Mouse (Mus musculus) cerebellum, adult 2 months (tissue): ENCODE data around the gene Plin5.

Experiments
- CTCF ChIP-seq: fragments of 200-500 bp; IDR thresholded peaks from 2 replicates; pipeline ENCODE4 v1.5.1; 2011; ENCODE audit warnings: low read depth, mild to moderate bottlenecking, control low read depth, low read length, moderate library complexity, borderline replicate concordance; ENCODE audit not compliant: insufficient read depth
- POLR2A ChIP-seq: fragments of 200-500 bp; IDR thresholded peaks from 2 replicates; pipeline ENCODE4 v1.6.1; 2011; ENCODE audit warnings: low read length, control low read depth, borderline replicate concordance; ENCODE audit not compliant: insufficient read depth

DNA sequence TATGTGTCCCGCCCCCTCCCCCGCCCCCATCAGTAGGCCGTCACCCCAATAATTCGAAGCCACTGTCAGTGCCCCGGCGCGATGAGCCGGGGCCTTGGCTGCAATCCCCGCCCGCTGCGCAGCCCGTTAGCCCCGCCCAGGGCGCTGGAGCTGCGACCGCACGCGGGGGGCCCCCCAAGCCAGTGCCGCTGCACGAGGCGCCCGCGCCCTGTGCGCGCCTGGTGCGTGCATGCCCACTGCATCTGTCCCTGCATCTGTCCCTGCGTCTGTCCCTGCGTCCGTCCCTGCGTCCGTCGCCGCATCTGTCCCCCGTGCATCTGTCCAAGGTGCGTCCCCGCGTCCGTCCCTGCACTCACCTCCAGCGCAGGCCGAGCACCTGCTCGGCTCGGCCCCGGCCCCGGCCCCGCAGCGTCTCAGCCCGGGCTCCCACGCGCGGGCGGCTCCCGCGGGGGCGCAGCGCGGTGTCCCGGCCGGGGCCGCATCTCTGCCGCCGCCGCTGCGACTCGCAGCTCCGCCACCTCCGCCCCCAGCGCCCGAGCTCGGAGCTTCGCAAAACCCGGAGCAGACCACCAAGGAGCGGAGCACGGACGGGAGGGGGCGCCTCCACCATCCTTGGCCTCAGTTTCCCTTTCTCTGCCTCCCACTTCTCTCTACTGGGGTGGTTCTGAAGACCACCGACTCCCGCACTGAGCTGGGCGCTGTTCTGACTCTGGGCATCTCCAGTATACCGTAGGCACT lies 22.6 kb upstream of the Plin5 start, which contains the start of gene Sema6b:
- TF ChIP-seq POLR2A (peak; percentile 41; the same call in 1 of the 2 replicates), CTCF (no peak)
